Mouse (Mus musculus): Measurements from ENCODE around the gene Lpar2. TPM values are rescaled to one million over a fixed set of nuclear protein-coding genes. Genes with fewer than 3 reads are reported as not detected.

Lpar2 gene
- under 1 TPM; 0.57 to 0.68 (median 0.64) TPM for total RNA-seq (2022)

DNA sequence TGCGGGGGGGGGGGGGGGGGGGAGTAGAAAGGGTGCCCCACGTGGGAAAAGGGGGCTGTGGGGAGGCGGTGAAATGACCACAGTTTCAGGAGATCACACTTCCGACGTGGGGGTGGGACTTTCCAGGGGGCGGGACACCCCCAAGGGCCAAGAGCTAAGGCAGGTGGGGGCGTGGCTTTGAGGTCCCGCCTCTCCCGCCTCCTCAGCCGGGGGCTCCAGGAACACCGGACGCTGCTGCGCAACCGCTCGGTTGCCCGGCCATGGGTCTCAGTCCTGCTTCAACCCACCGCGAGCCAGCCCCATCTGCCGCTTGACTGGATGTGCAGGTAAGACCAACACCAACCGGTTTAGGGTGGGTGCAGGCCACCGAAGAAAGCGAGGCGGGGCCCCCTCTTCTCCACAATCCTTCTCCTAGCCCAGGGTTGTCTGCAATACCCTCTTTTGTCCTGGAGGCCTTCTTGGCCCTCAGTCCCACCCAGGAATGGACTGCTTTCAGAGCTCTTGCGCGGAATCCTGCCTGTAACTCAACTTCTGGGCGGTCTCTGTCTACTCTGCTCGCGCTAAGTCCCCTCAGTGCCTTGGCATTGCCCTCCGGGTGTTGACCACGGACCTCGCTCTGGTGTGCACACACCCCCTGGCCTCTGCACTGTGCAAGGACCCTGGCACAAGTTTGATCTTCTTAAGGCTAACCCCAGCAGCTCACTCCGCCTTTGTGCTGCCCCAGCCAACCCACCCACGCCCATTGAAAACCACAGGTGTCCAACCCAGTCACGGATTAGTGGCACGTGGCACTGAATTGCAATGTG lies at the start of gene Lpar2:
Gene Lpar2 (plus strand): TSS at position 44 of the 806 bp plus-strand sequence.
- no peak for DNase-seq (ENCODE audit: low spot score in 2 of 2)

DNA sequence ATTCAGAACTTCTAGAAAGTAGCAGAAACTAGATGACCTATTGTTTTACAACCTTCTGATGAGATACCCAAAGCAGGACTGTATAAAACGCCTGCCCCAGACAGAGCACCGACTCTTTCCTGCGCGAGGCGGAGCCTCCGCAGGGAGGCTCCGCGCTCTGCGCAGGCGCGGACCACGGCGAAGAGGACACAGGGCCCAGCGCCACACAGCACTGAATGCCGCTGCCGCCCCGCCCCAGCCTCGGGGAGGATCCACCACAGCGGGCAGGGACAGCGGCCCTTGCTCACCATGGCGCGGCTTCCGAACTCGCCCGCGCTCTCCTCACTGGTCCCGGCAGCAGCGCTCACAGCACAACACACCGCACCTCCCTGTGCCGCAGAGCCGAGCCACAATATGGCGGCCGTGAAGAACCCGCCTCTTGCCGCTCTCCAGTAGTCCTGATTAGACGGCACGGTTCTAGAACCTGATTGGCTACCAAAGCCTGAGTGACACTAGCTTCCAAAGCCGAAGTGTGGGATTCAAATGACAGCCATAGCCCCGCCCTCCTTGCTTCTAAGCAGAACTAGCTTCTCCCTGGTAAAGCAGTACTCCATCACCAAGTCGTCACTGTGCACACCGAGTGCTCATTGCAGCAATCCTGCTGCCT lies 47.6 kb upstream of the Lpar2 start, which contains the start of gene Gm20422:
Gene Gm20422 (minus strand): TSS at position 384 of the 646 bp plus-strand sequence.
- DNase-seq (ENCODE audit: low spot score in 2 of 2): peak; percentile 77 to 93

DNA sequence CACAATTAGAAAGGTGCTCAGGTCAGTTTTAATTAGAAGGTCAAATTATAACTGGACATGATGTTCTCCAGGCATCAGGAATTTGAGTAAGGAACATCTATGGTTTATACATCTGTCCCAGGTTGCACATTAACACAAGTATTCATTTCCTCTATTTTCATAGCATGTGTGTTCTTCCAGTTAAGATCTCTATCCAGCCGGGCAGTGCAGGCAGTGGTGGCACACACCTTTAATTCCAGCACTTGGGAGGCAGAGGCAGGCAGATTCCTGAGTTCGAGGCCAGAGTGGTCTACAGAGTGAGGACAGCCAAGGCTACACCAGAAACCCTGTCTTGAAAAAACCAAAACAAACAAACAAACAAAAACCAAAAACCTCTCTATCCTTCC lies 47.1 kb upstream of the Lpar2 start:
- DNase-seq (ENCODE audit: low spot score in 2 of 2): no peak

DNA sequence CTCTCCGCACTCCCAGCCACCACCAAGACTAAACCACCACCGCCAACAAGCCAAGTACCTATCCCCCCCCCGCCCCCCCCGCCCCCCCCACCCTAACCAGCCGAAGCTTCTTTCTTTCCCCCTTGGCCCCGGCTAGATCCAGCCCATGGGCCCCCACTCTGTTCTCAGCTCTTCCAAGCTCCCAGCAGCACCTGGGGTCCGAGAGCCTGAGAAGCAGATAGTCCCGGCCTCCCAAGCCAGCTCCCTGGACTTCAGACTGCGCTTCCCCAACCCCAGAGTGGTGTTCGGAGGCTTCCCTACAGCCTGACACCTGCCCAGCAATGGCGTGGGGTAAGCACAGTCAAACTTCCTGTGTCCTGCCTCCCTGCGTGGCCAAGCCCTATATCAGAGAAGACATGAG lies 45.1 kb upstream of the Lpar2 start:
- DNase-seq (ENCODE audit: low spot score in 2 of 2): no peak

DNA sequence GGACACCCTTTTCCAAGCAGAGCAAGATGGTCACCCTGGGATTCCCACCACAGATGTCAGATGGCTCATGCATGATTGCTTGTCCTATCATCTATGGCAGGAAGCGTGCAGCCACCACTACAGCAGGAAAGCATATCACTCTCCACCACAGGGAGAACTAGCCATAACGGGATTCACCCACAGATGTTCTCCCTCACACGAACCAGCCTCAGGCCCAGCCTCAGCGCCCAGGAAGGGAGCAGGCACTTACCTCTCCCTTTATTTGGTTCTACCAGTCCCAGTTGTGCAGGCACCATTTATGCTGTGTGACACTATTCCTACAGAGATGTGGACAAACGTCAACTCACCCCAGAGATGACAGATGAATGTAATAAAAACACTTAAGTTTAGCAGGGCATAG lies 33.1 kb upstream of the Lpar2 start:
- DNase-seq (ENCODE audit: low spot score in 2 of 2): peak in 1 of 2 experiments; percentile 4

GRCm38 (mm10) chr8:69789731-69790130 lies 32.5 kb upstream of the Lpar2 start:
- peak; percentile 0 to 1 for DNase-seq (ENCODE audit: low spot score in 2 of 2)

- DNase-seq (ENCODE audit: low spot score in 2 of 2): peak in 1 of 2 experiments; percentile 3
These were observed 31.9 kb upstream of the Lpar2 start for GRCm38 (mm10) chr8:69790364-69790763.

GRCm38 (mm10) chr8:69790773-69791367 lies 31.4 kb upstream of the Lpar2 start, which contains the start of the genes Atp13a1 and Zfp866:
Gene Atp13a1, plus strand, starts transcription at chr8:69791163.
Gene Zfp866, minus strand, starts transcription at chr8:69791178.
- peak; percentile 78 to 79 for DNase-seq (ENCODE audit: low spot score in 2 of 2)

DNA sequence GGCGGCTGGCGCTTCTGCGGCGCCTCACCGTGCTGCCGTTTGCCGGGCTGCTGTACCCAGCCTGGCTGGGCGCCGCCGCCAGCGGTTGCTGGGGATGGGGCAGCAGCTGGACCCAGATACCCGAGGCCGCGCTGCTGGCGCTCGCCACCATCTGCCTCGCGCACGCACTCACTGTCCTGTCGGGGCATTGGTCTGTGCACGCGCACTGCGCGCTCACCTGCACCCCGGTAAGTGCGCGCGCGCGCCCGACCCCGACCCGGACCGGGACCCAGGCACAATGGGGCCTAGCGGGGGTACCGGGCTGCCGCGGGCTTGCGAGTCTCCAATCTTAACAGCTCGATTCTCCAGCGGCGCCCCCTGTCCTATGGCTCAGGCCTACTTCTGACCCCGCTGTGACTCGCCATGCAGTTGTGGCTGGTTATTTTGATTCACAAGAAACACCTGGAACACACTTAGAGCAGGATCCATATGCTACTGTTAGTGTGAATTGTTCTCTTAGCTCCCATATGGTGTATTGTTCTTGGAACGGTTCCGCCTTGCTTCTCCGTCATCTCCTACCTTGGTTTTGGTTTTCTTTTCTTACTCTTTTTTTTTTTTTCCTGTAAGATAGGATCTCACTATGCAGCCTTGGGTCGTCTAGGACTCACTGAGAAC lies 30.7 kb upstream of the Lpar2 start:
- DNase-seq (ENCODE audit: low spot score in 2 of 2): peak in 1 of 2 experiments; percentile 33

GRCm38 (mm10) chr8:69793666-69794065 lies 28.6 kb upstream of the Lpar2 start:
- DNase-seq (ENCODE audit: low spot score in 2 of 2): peak in 1 of 2 experiments; percentile 4

GRCm38 (mm10) chr8:69794096-69794495 lies 28.1 kb upstream of the Lpar2 start:
- peak; percentile 1 to 2 for DNase-seq (ENCODE audit: low spot score in 2 of 2)

GRCm38 (mm10) chr8:69794901-69795300 lies 27.3 kb upstream of the Lpar2 start:
- DNase-seq (ENCODE audit: low spot score in 2 of 2): no peak

GRCm38 (mm10) chr8:69796721-69797345 lies 25.4 kb upstream of the Lpar2 start:
- peak in 1 of 2 experiments; percentile 6 for DNase-seq (ENCODE audit: low spot score in 2 of 2)

DNA sequence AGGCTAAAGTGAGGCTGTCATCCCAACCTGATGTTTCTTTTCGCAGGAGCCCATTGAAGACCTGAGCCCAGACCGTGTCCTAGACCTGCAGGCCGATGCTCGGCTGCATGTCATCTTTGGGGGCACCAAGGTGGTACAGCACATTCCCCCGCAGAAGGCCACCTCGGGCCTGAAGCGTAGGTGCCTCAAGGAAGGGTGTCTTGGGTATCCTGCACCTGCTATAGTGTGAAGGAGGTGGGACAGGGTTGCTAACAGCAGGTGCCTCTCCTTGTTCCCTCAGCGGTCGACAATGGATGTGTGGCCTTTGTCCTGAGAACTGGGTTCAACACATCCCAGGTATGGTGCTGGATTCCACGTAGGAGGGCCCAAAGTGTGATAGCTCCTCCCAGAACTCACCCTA lies 24.6 kb upstream of the Lpar2 start:
- DNase-seq (ENCODE audit: low spot score in 2 of 2): peak in 1 of 2 experiments; percentile 4

DNA sequence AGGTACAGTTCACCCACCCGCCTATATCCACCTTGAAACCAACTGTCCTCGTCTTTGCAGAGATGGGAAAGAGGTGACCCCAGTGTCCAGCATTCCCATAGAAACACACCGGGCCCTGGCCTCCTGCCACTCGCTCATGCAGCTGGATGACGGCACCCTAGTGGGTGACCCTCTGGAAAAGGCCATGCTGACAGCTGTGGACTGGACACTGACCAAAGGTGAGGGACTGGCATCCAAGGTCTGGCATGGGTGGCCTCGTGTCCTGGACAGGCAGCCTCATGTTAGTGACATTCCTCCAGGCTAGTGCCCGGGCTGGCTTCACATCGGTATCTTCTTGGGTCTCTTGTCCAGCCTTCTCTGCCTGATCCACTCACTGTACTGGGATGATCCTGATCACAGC lies 23.0 kb upstream of the Lpar2 start:
- DNase-seq (ENCODE audit: low spot score in 2 of 2): peak in 1 of 2 experiments; percentile 6

- peak in 1 of 2 experiments; percentile 3 for DNase-seq (ENCODE audit: low spot score in 2 of 2)
These were observed 22.3 kb upstream of the Lpar2 start for GRCm38 (mm10) chr8:69799946-69800345.

DNA sequence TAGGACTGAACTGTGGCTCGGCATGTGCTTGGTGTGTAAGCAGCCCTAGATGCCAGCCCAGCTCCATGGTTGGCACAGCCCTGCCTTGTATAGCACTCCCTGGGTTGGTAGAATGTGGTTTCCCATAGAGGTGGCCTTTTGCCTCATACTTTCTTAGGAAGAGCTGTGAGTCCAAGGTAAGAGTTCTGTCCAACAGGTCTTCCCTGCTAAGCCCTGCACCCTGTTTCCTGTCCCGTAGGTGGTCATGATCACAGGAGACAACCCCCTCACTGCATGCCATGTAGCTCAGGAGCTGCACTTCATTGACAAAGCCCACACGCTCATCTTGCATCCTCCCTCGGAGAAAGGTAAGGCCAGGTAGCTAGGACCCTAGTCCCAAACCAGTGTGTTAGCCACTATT lies 20.4 kb upstream of the Lpar2 start:
- DNase-seq (ENCODE audit: low spot score in 2 of 2): peak; percentile 0 to 3

DNA sequence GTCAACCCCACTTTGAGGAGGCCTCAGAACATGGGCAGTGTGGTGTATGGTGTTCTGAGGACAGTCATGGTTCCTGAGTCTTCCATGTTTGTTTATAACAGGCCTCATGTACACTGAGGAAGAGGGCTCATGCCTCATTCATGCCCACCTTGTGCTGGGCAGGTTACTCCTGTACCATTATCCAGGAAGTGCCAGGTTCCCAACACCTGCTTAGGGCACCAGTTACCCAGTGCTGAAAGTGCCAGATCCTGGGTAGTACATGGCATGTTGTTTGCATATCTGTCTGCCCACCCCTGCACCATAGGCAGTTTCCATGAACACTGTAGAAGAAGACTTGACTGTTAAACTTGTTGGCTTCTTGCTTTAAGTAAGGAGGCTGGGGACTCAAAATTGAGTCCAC lies 20.0 kb upstream of the Lpar2 start:
- DNase-seq (ENCODE audit: low spot score in 2 of 2): peak in 1 of 2 experiments; percentile 0

- peak; percentile 0 to 4 for DNase-seq (ENCODE audit: low spot score in 2 of 2)
These were observed 18.9 kb upstream of the Lpar2 start for GRCm38 (mm10) chr8:69803366-69803765.

GRCm38 (mm10) chr8:69804537-69804936 lies 17.7 kb upstream of the Lpar2 start:
- DNase-seq (ENCODE audit: low spot score in 2 of 2): peak in 1 of 2 experiments; percentile 0

GRCm38 (mm10) chr8:69805086-69805485 lies 17.1 kb upstream of the Lpar2 start:
- DNase-seq (ENCODE audit: low spot score in 2 of 2): peak in 1 of 2 experiments; percentile 3

Measured in left cerebral cortex, adult 8-10 months (tissue).